Mouse (Mus musculus): ENCODE results near the gene 4930518I15Rik. TPM values are rescaled to one million over a fixed set of nuclear protein-coding genes. Genes with fewer than 3 reads are reported as not detected.
"Not testable (repeated sequence)": the region's sequence is repeated elsewhere in the genome, so short reads cannot be mapped to it uniquely, and the experiment has no call there.

The 4930518I15Rik gene
- polyA plus RNA-seq, 1 experiment: 3.3 TPM

DNA sequence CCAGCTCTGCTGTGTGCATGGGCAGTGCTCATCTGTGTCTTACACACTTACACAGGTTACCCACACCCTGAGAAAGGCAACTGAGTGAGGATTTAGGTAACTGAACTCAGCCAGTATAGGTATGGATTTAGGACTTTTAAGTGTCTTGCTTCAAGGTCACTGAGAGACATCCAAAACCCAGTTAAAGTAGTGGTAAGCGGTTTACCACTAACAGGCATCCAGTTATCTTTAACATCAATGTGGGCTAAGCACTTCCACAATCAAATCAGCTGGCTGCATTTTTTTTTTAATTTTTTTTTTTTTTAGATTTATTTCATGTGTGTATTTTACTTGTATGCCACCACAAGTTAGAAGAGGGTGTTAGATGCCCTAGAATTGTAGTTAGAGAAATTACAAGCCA lies 1.4 kb downstream of the 4930518I15Rik start:
- TF ChIP-seq EP300 (IDR thresholded peaks at IDR 0.05; ENCODE audit: insufficient read depth, low read depth, low read length) (no peak), POLR2A (IDR thresholded peaks at IDR 0.05; ENCODE audit: insufficient read depth, low read length) (no peak), CTCF (IDR thresholded peaks at IDR 0.05; ENCODE audit: low read depth, low read length) (no peak)
- H3K27me3 ChIP-seq (ENCODE audit: control insufficient read depth, insufficient read depth, low read length, poor library complexity, severe bottlenecking): no peaks in the 10 kb centered on the region
- H3K4me3 ChIP-seq (ENCODE audit: low read depth, low read length): no peak overlapping the region
- H3K27ac ChIP-seq (ENCODE audit: insufficient read depth, low read length): no peak overlapping the region
- H3K4me1 ChIP-seq (ENCODE audit: control insufficient read depth, insufficient read depth, low read length): no peaks in the 10 kb centered on the region
- peaks cover 8% of the 10 kb centered on the region for H3K36me3 ChIP-seq (ENCODE audit: control insufficient read depth, insufficient read depth, low read length, poor library complexity, severe bottlenecking)
- H3K9me3 ChIP-seq (replicated peaks; ENCODE audit: control insufficient read depth, insufficient read depth, low read length, poor library complexity, severe bottlenecking): no peaks in the 10 kb centered on the region
- no peak overlapping the region for H3K9ac ChIP-seq (ENCODE audit: low read depth, poor library complexity, severe bottlenecking)

DNA sequence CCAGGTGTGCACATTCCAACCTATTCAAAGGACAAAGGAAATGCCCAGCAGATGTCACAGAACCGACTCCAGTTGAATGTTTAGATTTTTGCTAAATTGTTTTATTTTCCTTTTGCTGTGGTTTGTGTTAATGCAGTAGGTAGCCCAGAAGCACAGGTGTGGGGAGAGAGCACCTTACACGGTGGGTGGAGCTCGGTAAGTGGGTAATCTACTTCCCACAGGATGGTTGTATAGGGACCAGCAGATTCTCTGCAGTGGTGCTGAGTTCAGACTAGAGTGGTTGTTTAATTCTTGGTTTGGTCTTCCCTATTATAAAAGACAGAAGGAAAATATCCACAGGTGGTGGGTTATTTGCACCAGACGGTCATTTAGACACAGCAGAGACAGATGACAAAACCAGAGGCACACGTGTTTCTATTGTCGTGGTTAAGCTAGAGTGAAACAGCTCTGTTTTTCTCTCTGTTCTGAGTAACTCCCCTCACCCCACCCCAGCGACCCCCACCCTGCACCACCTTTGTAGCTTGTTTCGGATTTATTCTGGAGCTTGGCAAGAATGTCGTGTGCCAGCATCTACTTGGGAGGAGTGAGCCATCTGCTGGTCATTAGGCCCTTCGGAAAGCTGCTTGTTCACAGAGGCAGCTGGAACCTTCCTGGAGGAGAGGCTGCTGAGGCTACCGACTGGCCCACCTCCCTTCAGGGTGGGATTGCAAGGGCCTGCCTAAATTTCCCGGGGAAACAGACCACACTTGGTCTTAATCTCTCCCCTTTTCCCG lies 3.6 kb downstream of the 4930518I15Rik start:
- peaks cover 23% of the 10 kb centered on the region for H3K36me3 ChIP-seq (ENCODE audit: control insufficient read depth, insufficient read depth, low read length, poor library complexity, severe bottlenecking)
- not testable (repeated sequence) for H3K4me1 ChIP-seq (ENCODE audit: control insufficient read depth, insufficient read depth, low read length); H3K4me3 ChIP-seq (ENCODE audit: low read depth, low read length); H3K9me3 ChIP-seq (replicated peaks; ENCODE audit: control insufficient read depth, insufficient read depth, low read length, poor library complexity, severe bottlenecking); H3K27ac ChIP-seq (ENCODE audit: insufficient read depth, low read length); H3K27me3 ChIP-seq (ENCODE audit: control insufficient read depth, insufficient read depth, low read length, poor library complexity, severe bottlenecking); H3K9ac ChIP-seq (ENCODE audit: low read depth, poor library complexity, severe bottlenecking)
- peak; percentile 53 for TF ChIP-seq CTCF (IDR thresholded peaks at IDR 0.05; ENCODE audit: low read depth, low read length)

DNA sequence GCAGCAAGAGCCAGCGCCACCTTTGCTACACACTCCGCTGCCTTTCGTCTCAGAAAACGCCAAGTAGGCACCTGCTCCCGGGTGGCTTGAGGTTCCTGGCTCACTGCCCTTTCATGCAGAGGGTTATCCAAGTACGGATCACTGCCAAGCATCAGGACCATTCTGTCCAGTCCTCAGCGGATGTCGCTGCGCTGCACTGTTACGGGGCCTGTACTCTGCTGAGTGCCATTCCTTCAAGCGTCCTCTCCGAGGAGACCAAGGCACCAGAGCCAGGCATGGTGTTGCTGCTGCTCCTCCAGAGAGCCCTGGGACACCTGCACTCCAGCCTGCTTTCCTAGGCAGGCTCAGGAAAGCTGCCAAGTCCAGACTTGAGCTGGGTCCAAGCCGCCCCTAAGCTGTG lies 4.2 kb downstream of the 4930518I15Rik start:
- H3K4me1 ChIP-seq (ENCODE audit: control insufficient read depth, insufficient read depth, low read length); H3K9ac ChIP-seq (ENCODE audit: low read depth, poor library complexity, severe bottlenecking); H3K27ac ChIP-seq (ENCODE audit: insufficient read depth, low read length); H3K9me3 ChIP-seq (replicated peaks; ENCODE audit: control insufficient read depth, insufficient read depth, low read length, poor library complexity, severe bottlenecking); H3K27me3 ChIP-seq (ENCODE audit: control insufficient read depth, insufficient read depth, low read length, poor library complexity, severe bottlenecking); H3K4me3 ChIP-seq (ENCODE audit: low read depth, low read length): not testable (repeated sequence)
- peaks cover 23% of the 10 kb centered on the region for H3K36me3 ChIP-seq (ENCODE audit: control insufficient read depth, insufficient read depth, low read length, poor library complexity, severe bottlenecking)

DNA sequence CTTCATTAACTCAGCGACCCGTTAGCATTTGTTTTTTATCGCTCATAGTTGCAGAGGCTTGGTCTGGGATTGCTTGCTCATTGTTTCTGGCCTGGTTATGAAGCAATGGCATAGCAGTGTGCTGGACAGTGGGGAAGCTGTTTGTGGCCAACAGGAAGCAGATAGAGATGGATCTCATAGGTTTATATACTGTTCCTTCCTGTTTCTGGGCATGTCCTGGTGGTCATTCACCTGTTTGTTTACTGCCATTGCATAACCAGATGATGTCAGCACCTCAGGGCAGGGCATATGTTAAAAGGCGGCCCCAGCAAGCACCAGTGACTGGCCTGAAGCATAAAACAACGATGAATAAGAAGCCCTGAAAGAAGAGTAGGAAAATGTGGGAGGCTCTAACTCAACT lies 7.2 kb downstream of the 4930518I15Rik start:
- no peak overlapping the region for H3K4me3 ChIP-seq (ENCODE audit: low read depth, low read length)
- no peak overlapping the region for H3K27ac ChIP-seq (ENCODE audit: insufficient read depth, low read length)
- H3K9ac ChIP-seq (ENCODE audit: low read depth, poor library complexity, severe bottlenecking): no peak overlapping the region
- peaks cover 3% of the 10 kb centered on the region for H3K4me1 ChIP-seq (ENCODE audit: control insufficient read depth, insufficient read depth, low read length)
- peaks cover 29% of the 10 kb centered on the region for H3K36me3 ChIP-seq (ENCODE audit: control insufficient read depth, insufficient read depth, low read length, poor library complexity, severe bottlenecking)
- no peaks in the 10 kb centered on the region for H3K9me3 ChIP-seq (replicated peaks; ENCODE audit: control insufficient read depth, insufficient read depth, low read length, poor library complexity, severe bottlenecking)
- TF ChIP-seq CTCF (IDR thresholded peaks at IDR 0.05; ENCODE audit: low read depth, low read length): no peak
- TF ChIP-seq POLR2A (IDR thresholded peaks at IDR 0.05; ENCODE audit: insufficient read depth, low read length): no peak
- no peak for TF ChIP-seq EP300 (IDR thresholded peaks at IDR 0.05; ENCODE audit: insufficient read depth, low read depth, low read length)
- H3K27me3 ChIP-seq (ENCODE audit: control insufficient read depth, insufficient read depth, low read length, poor library complexity, severe bottlenecking): no peaks in the 10 kb centered on the region

DNA sequence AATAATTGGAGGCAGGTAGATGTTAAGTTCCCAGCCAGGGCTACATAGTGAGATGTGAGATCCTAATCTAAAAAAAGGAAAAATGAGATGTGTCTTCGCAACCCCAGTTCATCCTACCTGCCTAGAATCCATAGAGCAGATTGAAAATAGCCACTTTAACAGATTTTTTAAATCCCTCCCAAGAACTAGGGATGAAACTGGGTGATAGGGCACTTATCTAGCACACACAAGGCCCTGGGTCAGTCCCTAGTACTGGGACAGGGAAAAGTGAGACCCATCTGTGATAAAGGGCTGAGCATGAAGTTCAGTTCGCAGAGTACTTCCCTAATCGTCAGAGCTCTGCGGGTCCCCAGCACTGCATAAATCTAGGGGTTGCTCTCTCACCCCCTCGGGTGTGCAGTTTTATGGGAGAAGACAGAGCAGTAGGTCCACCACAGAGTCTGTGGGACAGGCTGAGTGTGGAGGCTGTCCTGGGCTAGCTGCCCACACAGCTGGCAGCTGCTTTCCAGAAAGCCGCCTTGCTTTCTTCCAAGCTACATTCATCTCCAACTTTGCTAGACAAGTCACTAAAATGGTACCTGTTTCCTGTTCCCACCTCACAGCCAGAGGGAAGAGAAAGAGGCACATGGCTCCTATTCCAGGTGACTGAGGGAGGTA lies 9.1 kb downstream of the 4930518I15Rik start:
- no peak overlapping the region for H3K9ac ChIP-seq (ENCODE audit: low read depth, poor library complexity, severe bottlenecking)
- H3K4me1 ChIP-seq (ENCODE audit: control insufficient read depth, insufficient read depth, low read length): peaks cover 8% of the 10 kb centered on the region
- no peak overlapping the region for H3K4me3 ChIP-seq (ENCODE audit: low read depth, low read length)
- TF ChIP-seq CTCF (IDR thresholded peaks at IDR 0.05; ENCODE audit: low read depth, low read length): no peak
- no peak for TF ChIP-seq POLR2A (IDR thresholded peaks at IDR 0.05; ENCODE audit: insufficient read depth, low read length)
- no peak for TF ChIP-seq EP300 (IDR thresholded peaks at IDR 0.05; ENCODE audit: insufficient read depth, low read depth, low read length)
- no peaks in the 10 kb centered on the region for H3K27me3 ChIP-seq (ENCODE audit: control insufficient read depth, insufficient read depth, low read length, poor library complexity, severe bottlenecking)
- no peaks in the 10 kb centered on the region for H3K9me3 ChIP-seq (replicated peaks; ENCODE audit: control insufficient read depth, insufficient read depth, low read length, poor library complexity, severe bottlenecking)
- peaks cover 26% of the 10 kb centered on the region for H3K36me3 ChIP-seq (ENCODE audit: control insufficient read depth, insufficient read depth, low read length, poor library complexity, severe bottlenecking)
- H3K27ac ChIP-seq (ENCODE audit: insufficient read depth, low read length): no peak overlapping the region

DNA sequence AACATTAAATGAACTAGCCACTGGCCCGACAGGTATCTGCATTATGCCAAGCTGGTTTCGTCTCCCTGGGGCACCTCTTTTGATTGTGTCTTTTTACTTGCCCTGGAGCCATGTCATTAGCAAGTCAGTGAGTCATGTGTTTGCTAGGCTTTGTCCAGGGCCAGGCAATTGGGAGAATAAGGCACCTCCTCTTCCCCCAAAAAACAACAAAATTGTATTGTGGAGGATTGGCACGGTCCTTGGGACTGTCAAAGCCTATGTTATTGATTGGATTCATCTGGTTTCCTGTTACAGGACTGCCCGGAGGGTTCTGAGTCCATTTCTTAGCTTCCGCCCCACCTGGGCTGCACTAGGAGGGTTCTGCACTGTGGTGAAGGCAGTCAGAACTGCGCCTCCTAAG lies 10.1 kb downstream of the 4930518I15Rik start:
- Histone ChIP-seq H3K9ac (ENCODE audit: low read depth, poor library complexity, severe bottlenecking) (no peak overlapping the region), H3K4me1 (ENCODE audit: control insufficient read depth, insufficient read depth, low read length) (peaks cover 8% of the 10 kb centered on the region), H3K9me3 (replicated peaks; ENCODE audit: control insufficient read depth, insufficient read depth, low read length, poor library complexity, severe bottlenecking) (no peaks in the 10 kb centered on the region), H3K36me3 (ENCODE audit: control insufficient read depth, insufficient read depth, low read length, poor library complexity, severe bottlenecking) (peaks cover 26% of the 10 kb centered on the region), H3K4me3 (ENCODE audit: low read depth, low read length) (no peak overlapping the region), H3K27ac (ENCODE audit: insufficient read depth, low read length) (peak overlapping the region; percentile 10; the same call in 1 of the 2 replicates), H3K27me3 (ENCODE audit: control insufficient read depth, insufficient read depth, low read length, poor library complexity, severe bottlenecking) (no peaks in the 10 kb centered on the region)
- TF ChIP-seq POLR2A (IDR thresholded peaks at IDR 0.05; ENCODE audit: insufficient read depth, low read length): no peak
- TF ChIP-seq EP300 (IDR thresholded peaks at IDR 0.05; ENCODE audit: insufficient read depth, low read depth, low read length): 0 out of 2 replicates have a peak, but pooled peaks have one; percentile 28

Measured in ES-Bruce4 (cell line).